Mouse (Mus musculus): ENCODE data around the gene Hoga1.

DNA sequence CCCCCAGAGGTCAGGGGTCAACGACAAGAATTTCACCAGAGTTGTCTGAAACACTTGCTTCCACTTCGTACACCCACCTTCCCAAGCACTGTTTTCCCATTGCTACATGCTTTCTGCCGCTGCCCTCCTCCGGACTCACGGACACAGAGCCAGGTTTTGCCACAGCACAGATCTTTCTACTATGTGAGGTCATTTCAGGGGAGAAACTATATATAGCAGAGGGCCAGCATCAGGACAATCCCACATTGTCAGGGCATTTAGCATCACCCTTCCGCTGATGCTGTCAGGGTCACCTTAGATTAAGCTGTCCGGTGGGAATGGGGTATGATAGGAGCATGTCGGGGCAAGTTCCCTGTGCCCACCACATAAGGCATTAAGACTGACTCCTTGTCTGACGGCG lies 48.3 kb upstream of the Hoga1 start:
- no peak for TF ChIP-seq MAFK (IDR thresholded peaks at IDR 0.05; ENCODE audit: insufficient read depth, low read depth, low read length)
- TF ChIP-seq CHD2 (IDR thresholded peaks at IDR 0.05; ENCODE audit: low read depth, low read length), result no peak
